Mouse (Mus musculus) heart, adult 2 months (tissue): ENCODE data around the gene 1190005I06Rik. TPM values are rescaled to one million over a fixed set of nuclear protein-coding genes. Genes with fewer than 3 reads are reported as not detected.

Source experiments
- DNase-seq, 2 experiments: peaks; one replicate each; pipeline ENCODE4 v3.0.0; 2021
- H3K27ac ChIP-seq: fragments of 200-600 bp; 2 replicates; pipeline ENCODE4 v1.8.1; 2022
- H3K27me3 ChIP-seq: fragments of 200-500 bp; 2 replicates; pipeline ENCODE4 v1.6.1; 2012; ENCODE audit warnings: mild to moderate bottlenecking, low read length, inconsistent platforms, mixed read lengths; ENCODE audit not compliant: control insufficient read depth, insufficient read depth
- H3K36me3 ChIP-seq: fragments of 200-500 bp; 2 replicates; pipeline ENCODE4 v1.6.1; 2012; ENCODE audit warnings: low read length, inconsistent platforms; ENCODE audit not compliant: control insufficient read depth, insufficient read depth
- H3K4me1 ChIP-seq: fragments of 200-500 bp; 2 replicates; pipeline ENCODE4 v1.6.1; 2011; ENCODE audit warnings: low read length; ENCODE audit not compliant: control insufficient read depth, insufficient read depth
- H3K4me3 ChIP-seq: fragments of 200-600 bp; 2 replicates; pipeline ENCODE4 v1.8.1; 2022
- H3K79me2 ChIP-seq: fragments of 200-500 bp; replicated peaks from 2 replicates; pipeline ENCODE4 v1.6.1; 2012; ENCODE audit warnings: mild to moderate bottlenecking, inconsistent platforms, low read length, moderate library complexity, mixed read lengths; ENCODE audit not compliant: control insufficient read depth, insufficient read depth
- H3K9ac ChIP-seq: fragments of 200-500 bp; 2 replicates; pipeline ENCODE4 v1.6.1; 2012; ENCODE audit warnings: low read depth, mild to moderate bottlenecking, control low read depth, inconsistent platforms, low read length, mixed read lengths
- CTCF ChIP-seq: fragments of 200-600 bp; IDR thresholded peaks from 2 replicates; pipeline ENCODE4 v1.8.1; 2022; ENCODE audit warnings: antibody characterized with exemption, mild to moderate bottlenecking, moderate library complexity
- EP300 ChIP-seq: fragments of 200-500 bp; IDR thresholded peaks from 2 replicates; pipeline ENCODE4 v1.6.1; 2011; ENCODE audit warnings: low read depth, low read length, control low read depth; ENCODE audit not compliant: insufficient read depth
- POLR2A ChIP-seq: fragments of 200-500 bp; IDR thresholded peaks from 2 replicates; pipeline ENCODE4 v1.6.1; 2011; ENCODE audit warnings: mild to moderate bottlenecking, low read depth, low read length, control low read depth; ENCODE audit not compliant: insufficient read depth
- WGBS: fragments of 180-500 bp; shearing (Covaris S2); methylation state at CpG from one replicate; pipeline ENCODE4 v1.1.7; 2018; 5-methylcytosine and 5-hydroxymethylcytosine counted together
- intact Hi-C: fragments of 180-260 bp; cut with DNase I; formaldehyde crosslinking; loops from one replicate; pipeline ENCODE4 v1.15.1; 2025
- polyA plus RNA-seq: library from polyadenylated mRNA; depleted of rRNA; stranded (reverse); fragments of >200 nt; gene quantifications from 2 replicates; pipeline ENCODE4 v1.2.3, GENCODE M21; 2012
- total RNA-seq, 2 experiments: library from RNA; stranded (reverse); gene quantifications; 2 replicates each; pipeline ENCODE4 v1.2.3; 2021

1190005I06Rik gene
- total and polyA plus RNA-seq, 3 experiments, result 3.9 to 6.0 (median 5.3) TPM

- no peak for DNase-seq
- Histone ChIP-seq H3K36me3 (no peaks in the 10 kb centered on the region), H3K4me1 (peaks cover 9% of the 10 kb centered on the region), H3K27me3 (no peaks in the 10 kb centered on the region), H3K4me3 (no peak overlapping the region), H3K79me2 (peaks cover 2% of the 10 kb centered on the region), H3K27ac (no peak overlapping the region), H3K9ac (no peak overlapping the region)
- TF ChIP-seq CTCF (peak; percentile 34), POLR2A (no peak)
- intact Hi-C loops, result no loop called here
- 75% methylated on average over 3 of the region's 3 CpGs for WGBS
Observed at GRCm38 (mm10) chr8:120665726-120666455, 18.5 kb upstream of the 1190005I06Rik start.

- H3K27me3 ChIP-seq, result no peaks in the 10 kb centered on the region
- H3K79me2 ChIP-seq, result peaks cover 5% of the 10 kb centered on the region
- intact Hi-C loops, result no loop called here
- H3K36me3 ChIP-seq, result no peaks in the 10 kb centered on the region
- H3K4me3 ChIP-seq, result no peak overlapping the region
- WGBS, result 75% methylated on average over 6 of the region's 6 CpGs
- no peak overlapping the region for H3K27ac ChIP-seq
- peaks cover 8% of the 10 kb centered on the region for H3K4me1 ChIP-seq
- TF ChIP-seq POLR2A (no peak), CTCF (no peak), EP300 (no peak)
- DNase-seq, result no peak
- no peak overlapping the region for H3K9ac ChIP-seq
Observed at GRCm38 (mm10) chr8:120664566-120664965, 17.1 kb upstream of the 1190005I06Rik start.

- intact Hi-C loops, result no loop called here
- Histone ChIP-seq H3K36me3 (no peaks in the 10 kb centered on the region), H3K79me2 (peaks cover 3% of the 10 kb centered on the region; the same call in 1 of the 2 replicates), H3K4me1 (no peaks in the 10 kb centered on the region), H3K27ac (no peak overlapping the region), H3K27me3 (no peaks in the 10 kb centered on the region), H3K9ac (no peak overlapping the region), H3K4me3 (no peak overlapping the region)
- WGBS, result 86% methylated on average over 8 of the region's 8 CpGs
- DNase-seq, result no peak
- TF ChIP-seq CTCF, result no peak
- no peak for TF ChIP-seq EP300
- no peak for TF ChIP-seq POLR2A
Observed at GRCm38 (mm10) chr8:120657415-120657814, 10.0 kb upstream of the 1190005I06Rik start.

- Histone ChIP-seq H3K4me3 (no peak overlapping the region), H3K9ac (no peak overlapping the region), H3K27me3 (no peaks in the 10 kb centered on the region), H3K79me2 (peaks cover 3% of the 10 kb centered on the region; the same call in 1 of the 2 replicates), H3K4me1 (no peaks in the 10 kb centered on the region), H3K36me3 (no peaks in the 10 kb centered on the region), H3K27ac (no peak overlapping the region)
- no peak for DNase-seq
- WGBS, result 93% methylated on average over 7 of the region's 7 CpGs
- TF ChIP-seq CTCF (no peak), EP300 (no peak), POLR2A (no peak)
- intact Hi-C loops, result no loop called here
Observed at GRCm38 (mm10) chr8:120656322-120657052, 9.1 kb upstream of the 1190005I06Rik start.

GRCm38 (mm10) chr8:120644663-120645062 is 2.8 kb downstream of the 1190005I06Rik start:
- intact Hi-C loops, result no loop called here
- Histone ChIP-seq H3K9ac (no peak overlapping the region), H3K4me3 (no peak overlapping the region), H3K36me3 (no peaks in the 10 kb centered on the region), H3K79me2 (no peaks in the 10 kb centered on the region), H3K27ac (no peak overlapping the region), H3K4me1 (no peaks in the 10 kb centered on the region), H3K27me3 (no peaks in the 10 kb centered on the region)
- peak; percentile 79 to 84 for DNase-seq
- WGBS, result 47% methylated on average over 7 of the region's 7 CpGs
- no peak for TF ChIP-seq POLR2A
- 0 out of 2 replicates have a peak, but pooled peaks have one; percentile 51 for TF ChIP-seq EP300
